Mouse (Mus musculus): Measurements from ENCODE around the gene Cfap206. TPM values are rescaled to one million over a fixed set of nuclear protein-coding genes. Genes with fewer than 3 reads are reported as not detected.
A peak's percentile ranks its signal among the peaks of the same experiment; 100 is the strongest.
"Not testable (repeated sequence)": the region's sequence is repeated elsewhere in the genome, so short reads cannot be mapped to it uniquely, and the experiment has no call there.

The Cfap206 gene
- total RNA-seq (2015; ENCODE audit: low replicate concordance) (not detected in 2 replicates), total RNA-seq (2017; ENCODE audit: low replicate concordance) (not detected in 2 replicates)

- no peak; the same call in 1 of the 2 replicates for ATAC-seq (replicated peaks; ENCODE audit: low FRiP score, poor library complexity, severe bottlenecking)
These were observed at the start of gene Cfap206 for GRCm38 (mm10) chr4:34729851-34730341. TSS of gene Cfap206 (minus strand) at chr4:34730206.

GRCm38 (mm10) chr4:34777677-34778527 is 47.9 kb upstream of the Cfap206 start, which contains the start of gene Smim8:
TSS of gene Smim8 (minus strand) at chr4:34778423.
- ATAC-seq (replicated peaks; ENCODE audit: low FRiP score, poor library complexity, severe bottlenecking), result peak; percentile 99

GRCm38 (mm10) chr4:34771652-34772371 is 41.8 kb upstream of the Cfap206 start:
- ATAC-seq (replicated peaks; ENCODE audit: low FRiP score, poor library complexity, severe bottlenecking), result no peak

GRCm38 (mm10) chr4:34756163-34756562 is 26.2 kb upstream of the Cfap206 start, which contains the start of gene Gm136:
TSS of gene Gm136 (minus strand) at chr4:34756263.
- no peak for ATAC-seq (replicated peaks; ENCODE audit: low FRiP score, poor library complexity, severe bottlenecking)

- no peak for ATAC-seq (replicated peaks; ENCODE audit: low FRiP score, poor library complexity, severe bottlenecking)
These were observed 19.2 kb upstream of the Cfap206 start for GRCm38 (mm10) chr4:34749236-34749635.

GRCm38 (mm10) chr4:34734461-34734860 is 4.5 kb upstream of the Cfap206 start:
- no peak for ATAC-seq (replicated peaks; ENCODE audit: low FRiP score, poor library complexity, severe bottlenecking)

GRCm38 (mm10) chr4:34733415-34733814 is 3.4 kb upstream of the Cfap206 start:
- ATAC-seq (replicated peaks; ENCODE audit: low FRiP score, poor library complexity, severe bottlenecking), result not testable (repeated sequence)

- ATAC-seq (replicated peaks; ENCODE audit: low FRiP score, poor library complexity, severe bottlenecking), result not testable (repeated sequence)
These were observed 4.3 kb downstream of the Cfap206 start for GRCm38 (mm10) chr4:34725710-34726109.

GRCm38 (mm10) chr4:34724306-34724705 is 5.7 kb downstream of the Cfap206 start:
- ATAC-seq (replicated peaks; ENCODE audit: low FRiP score, poor library complexity, severe bottlenecking), result no peak

GRCm38 (mm10) chr4:34723186-34723585 is 6.8 kb downstream of the Cfap206 start:
- ATAC-seq (replicated peaks; ENCODE audit: low FRiP score, poor library complexity, severe bottlenecking), result no peak

GRCm38 (mm10) chr4:34720127-34720895 is 9.7 kb downstream of the Cfap206 start:
- no peak for ATAC-seq (replicated peaks; ENCODE audit: low FRiP score, poor library complexity, severe bottlenecking)

GRCm38 (mm10) chr4:34719421-34719820 is 10.6 kb downstream of the Cfap206 start:
- ATAC-seq (replicated peaks; ENCODE audit: low FRiP score, poor library complexity, severe bottlenecking), result no peak

GRCm38 (mm10) chr4:34715062-34715461 is 14.9 kb downstream of the Cfap206 start:
- ATAC-seq (replicated peaks; ENCODE audit: low FRiP score, poor library complexity, severe bottlenecking), result no peak

- ATAC-seq (replicated peaks; ENCODE audit: low FRiP score, poor library complexity, severe bottlenecking), result no peak
These were observed 21.9 kb downstream of the Cfap206 start for GRCm38 (mm10) chr4:34708127-34708526.

GRCm38 (mm10) chr4:34707248-34707647 is 22.8 kb downstream of the Cfap206 start:
- ATAC-seq (replicated peaks; ENCODE audit: low FRiP score, poor library complexity, severe bottlenecking), result no peak

- ATAC-seq (replicated peaks; ENCODE audit: low FRiP score, poor library complexity, severe bottlenecking), result no peak
These were observed 27.0 kb downstream of the Cfap206 start for GRCm38 (mm10) chr4:34703029-34703428.

GRCm38 (mm10) chr4:34702231-34702630 is 27.8 kb downstream of the Cfap206 start:
- ATAC-seq (replicated peaks; ENCODE audit: low FRiP score, poor library complexity, severe bottlenecking), result no peak

GRCm38 (mm10) chr4:34701528-34701927 is 28.5 kb downstream of the Cfap206 start:
- no peak for ATAC-seq (replicated peaks; ENCODE audit: low FRiP score, poor library complexity, severe bottlenecking)

- ATAC-seq (replicated peaks; ENCODE audit: low FRiP score, poor library complexity, severe bottlenecking), result no peak
These were observed 42.0 kb downstream of the Cfap206 start for GRCm38 (mm10) chr4:34688021-34688420.
